Mouse (Mus musculus) midbrain, embryonic 11.5 days (tissue): ENCODE data around the gene Spa17. TPM values are rescaled to one million over a fixed set of nuclear protein-coding genes. Genes with fewer than 3 reads are reported as not detected.

ENCODE experiments used
- ATAC-seq: fragments of 200-750 bp; cut with Nextera tagmentation; 2 replicates; pipeline ENCODE4 v1.8.0; 2017; ENCODE audit warnings: moderate TSS enrichment, moderate library complexity; ENCODE audit not compliant: low FRiP score
- DNase-seq: peaks from one replicate; pipeline ENCODE4 v3.0.0; 2015; ENCODE audit warnings: low spot score; ENCODE audit errors: missing footprints
- H3K27ac ChIP-seq: fragments of 300-500 bp; sonication (generic); 2 replicates; pipeline ENCODE4 v1.5.1; 2014; ENCODE audit warnings: low read depth, low read length
- H3K27me3 ChIP-seq: fragments of 300-500 bp; sonication (generic); 2 replicates; pipeline ENCODE4 v1.6.1; 2014; ENCODE audit warnings: mild to moderate bottlenecking, low read length, moderate library complexity, mixed read lengths; ENCODE audit not compliant: control insufficient read depth, insufficient read depth
- H3K36me3 ChIP-seq: fragments of 300-500 bp; sonication (generic); 2 replicates; pipeline ENCODE4 v1.6.1; 2014; ENCODE audit warnings: mild to moderate bottlenecking, low read length, moderate library complexity, mixed read lengths; ENCODE audit not compliant: control insufficient read depth, insufficient read depth
- H3K4me1 ChIP-seq: fragments of 300-500 bp; sonication (generic); 2 replicates; pipeline ENCODE4 v1.6.1; 2014; ENCODE audit warnings: low read length; ENCODE audit not compliant: control insufficient read depth, insufficient read depth
- H3K4me2 ChIP-seq: fragments of 300-500 bp; sonication (generic); 2 replicates; pipeline ENCODE4 v1.6.1; 2014; ENCODE audit warnings: mild to moderate bottlenecking, moderate library complexity
- H3K4me3 ChIP-seq: fragments of 300-500 bp; sonication (generic); 2 replicates; pipeline ENCODE4 v1.5.1; 2014; ENCODE audit warnings: low read depth, low read length
- H3K9ac ChIP-seq: fragments of 300-500 bp; sonication (generic); 2 replicates; pipeline ENCODE4 v1.6.1; 2014; ENCODE audit warnings: low read length
- H3K9me3 ChIP-seq: fragments of 300-500 bp; sonication (generic); 2 replicates; pipeline ENCODE4 v1.6.1; 2016; ENCODE audit warnings: low read length; ENCODE audit not compliant: control insufficient read depth
- WGBS: fragments of 180-500 bp; shearing (Covaris S2); extraction: QIAGEN DNeasy Blood & Tissue Kit; methylation state at CpG from one replicate; pipeline ENCODE4 v1.1.7; 2014; 5-methylcytosine and 5-hydroxymethylcytosine counted together
- polyA plus RNA-seq: library from polyadenylated mRNA; unstranded; fragments of >200 nt; fragmentation: Nextera tagmentation; extraction: Ambion mirVana; gene quantifications from 2 replicates; pipeline ENCODE4 v1.2.1, GENCODE M21; 2014

Gene Spa17
- polyA plus RNA-seq, 1 experiment from 2014 or later: 13.6 TPM

DNA sequence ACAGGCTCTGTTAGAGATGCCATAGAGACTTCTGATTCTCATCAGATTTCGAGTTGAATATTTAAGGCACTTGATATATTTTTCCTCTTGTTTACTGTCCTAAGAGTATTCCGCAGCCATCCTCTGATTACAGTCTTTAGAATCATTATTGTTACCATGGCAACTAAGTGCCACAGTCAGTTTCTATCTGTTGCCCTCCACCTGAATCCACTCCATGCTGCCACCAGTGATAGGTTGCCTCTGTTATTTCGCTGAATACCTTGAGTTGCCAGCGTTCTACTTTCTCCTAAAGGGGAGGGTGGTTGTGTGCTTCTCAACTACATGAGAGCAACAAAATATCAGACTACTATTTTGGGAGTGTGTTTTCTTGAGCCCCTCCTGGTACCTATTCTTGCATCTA is 26.8 kb downstream of the Spa17 start:
- Histone ChIP-seq H3K9ac (no peak overlapping the region), H3K9me3 (no peaks in the 10 kb centered on the region), H3K4me1 (no peaks in the 10 kb centered on the region), H3K4me2 (no peak overlapping the region), H3K36me3 (no peaks in the 10 kb centered on the region), H3K4me3 (no peak overlapping the region), H3K27me3 (no peaks in the 10 kb centered on the region), H3K27ac (no peak overlapping the region)
- DNase-seq (no peak), ATAC-seq (no peak)
- 86% methylated on average over 4 of the region's 4 CpGs for WGBS

GRCm38 (mm10) chr9:37583594-37583993 is 29.9 kb downstream of the Spa17 start:
- no peaks in the 10 kb centered on the region for H3K9me3 ChIP-seq
- H3K9ac ChIP-seq: no peak overlapping the region
- WGBS: 84% methylated on average over 5 of the region's 5 CpGs
- H3K27me3 ChIP-seq: no peaks in the 10 kb centered on the region
- no peaks in the 10 kb centered on the region for H3K36me3 ChIP-seq
- H3K27ac ChIP-seq: no peak overlapping the region
- H3K4me2 ChIP-seq: no peak overlapping the region
- H3K4me1 ChIP-seq: no peaks in the 10 kb centered on the region
- DNase-seq (no peak), ATAC-seq (no peak)
- H3K4me3 ChIP-seq: no peak overlapping the region

DNA sequence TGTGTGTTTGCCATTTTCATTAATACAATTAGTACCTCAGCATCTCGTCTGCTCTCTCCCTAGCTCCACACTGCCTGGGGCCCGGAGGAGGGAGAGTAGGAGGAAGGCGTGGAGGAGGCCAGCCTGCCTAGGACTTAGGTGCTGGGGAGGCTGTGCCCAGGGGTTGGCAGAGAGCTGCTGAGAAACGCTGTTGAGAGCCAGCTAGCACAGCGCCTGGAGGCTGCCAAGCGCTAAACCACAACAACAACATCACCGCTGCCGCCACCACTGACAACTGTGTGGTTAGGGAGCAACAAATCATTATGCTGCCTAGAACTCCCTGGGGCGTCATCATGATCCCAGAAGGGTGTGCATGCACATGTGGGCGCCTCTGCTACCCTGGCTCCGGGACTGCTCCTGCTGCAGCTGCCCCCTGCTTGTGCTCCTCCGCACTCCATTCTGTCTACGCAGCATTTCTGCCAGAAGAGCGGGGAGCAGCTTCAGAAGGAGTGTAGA is 37.0 kb downstream of the Spa17 start:
- ATAC-seq: no peak
- no peaks in the 10 kb centered on the region for H3K9me3 ChIP-seq
- H3K27ac ChIP-seq: no peak overlapping the region
- H3K4me3 ChIP-seq: no peak overlapping the region
- WGBS: 38% methylated on average over 14 of the region's 14 CpGs
- no peak overlapping the region for H3K9ac ChIP-seq
- H3K27me3 ChIP-seq: no peaks in the 10 kb centered on the region
- DNase-seq: no peak
- no peak overlapping the region for H3K4me2 ChIP-seq
- H3K36me3 ChIP-seq: no peaks in the 10 kb centered on the region
- H3K4me1 ChIP-seq: no peaks in the 10 kb centered on the region

GRCm38 (mm10) chr9:37572204-37572876 is 41.2 kb downstream of the Spa17 start:
- Histone ChIP-seq H3K4me1 (no peaks in the 10 kb centered on the region), H3K9me3 (no peaks in the 10 kb centered on the region), H3K36me3 (no peaks in the 10 kb centered on the region), H3K27me3 (no peaks in the 10 kb centered on the region), H3K4me3 (no peak overlapping the region), H3K27ac (no peak overlapping the region), H3K9ac (no peak overlapping the region), H3K4me2 (no peak overlapping the region)
- ATAC-seq (no peak), DNase-seq (no peak)
- WGBS: 59% methylated on average over 3 of the region's 3 CpGs

DNA sequence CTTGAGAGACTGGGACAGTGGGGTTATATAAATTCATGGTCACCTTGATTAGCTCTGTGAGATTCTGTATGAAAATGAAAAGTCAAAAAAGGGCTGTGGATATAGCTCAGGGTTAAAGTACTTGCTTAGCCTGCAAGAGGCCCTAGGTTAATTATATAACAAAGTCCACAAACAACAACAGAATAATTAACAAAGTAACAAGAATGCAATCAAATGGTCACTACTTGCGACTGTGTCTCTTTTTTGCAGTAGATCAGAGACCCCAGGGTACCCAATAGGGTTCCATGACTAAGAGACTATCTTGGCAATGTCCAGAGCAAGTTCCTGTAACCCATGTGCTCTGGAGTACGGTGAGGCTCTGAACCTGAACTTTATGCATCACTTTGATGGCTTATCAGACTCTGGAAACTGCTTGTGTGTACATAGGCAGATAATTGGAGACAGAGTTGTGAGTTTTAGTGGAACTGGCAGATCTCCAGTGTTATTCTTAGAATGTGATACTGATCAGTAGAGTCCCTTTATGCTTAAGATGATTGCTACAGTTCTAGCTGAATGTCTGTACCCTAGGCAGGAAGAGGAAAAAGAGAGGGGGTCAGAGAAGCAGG is 44.2 kb downstream of the Spa17 start:
- Histone ChIP-seq H3K9ac (no peak overlapping the region), H3K9me3 (no peaks in the 10 kb centered on the region), H3K27me3 (no peaks in the 10 kb centered on the region), H3K4me3 (no peak overlapping the region), H3K4me2 (no peak overlapping the region), H3K4me1 (no peaks in the 10 kb centered on the region), H3K36me3 (no peaks in the 10 kb centered on the region), H3K27ac (no peak overlapping the region)
- WGBS: 84% methylated on average over 2 of the region's 2 CpGs
- no peak for DNase-seq
- no peak for ATAC-seq

DNA sequence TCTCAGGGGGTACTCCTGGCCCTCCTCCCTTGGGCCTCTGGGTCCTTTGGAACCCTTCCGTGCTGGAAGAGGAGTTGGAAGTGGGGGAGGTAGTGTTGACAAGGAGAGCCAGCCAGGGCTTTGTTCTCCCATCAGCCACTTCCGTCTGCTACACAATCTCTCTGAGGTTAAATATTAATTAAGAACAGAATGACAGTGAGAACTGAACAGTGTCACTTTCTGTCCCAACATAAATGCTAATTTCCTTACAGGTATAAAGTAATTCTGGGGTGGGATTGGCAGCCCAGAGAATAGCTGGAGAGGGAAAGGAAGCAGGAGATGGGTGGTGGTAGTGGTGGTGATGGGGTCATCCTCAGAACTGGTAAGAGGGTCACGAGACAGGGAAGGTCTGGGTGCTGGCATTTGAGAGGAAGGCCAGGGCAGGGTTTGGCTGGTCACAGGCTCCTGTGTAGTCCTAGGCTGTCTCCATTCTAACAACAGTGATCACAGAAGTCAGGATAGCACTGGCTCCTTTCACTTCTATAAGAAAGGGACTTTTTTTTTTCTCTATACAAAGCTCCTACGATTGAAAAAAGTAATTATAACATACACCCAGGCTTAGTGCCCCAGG is 44.8 kb downstream of the Spa17 start:
- no peak for ATAC-seq
- Histone ChIP-seq H3K9me3 (no peaks in the 10 kb centered on the region), H3K27me3 (no peaks in the 10 kb centered on the region), H3K4me3 (no peak overlapping the region), H3K9ac (no peak overlapping the region), H3K27ac (no peak overlapping the region), H3K4me1 (no peaks in the 10 kb centered on the region), H3K4me2 (no peak overlapping the region), H3K36me3 (no peaks in the 10 kb centered on the region)
- 55% methylated on average over 4 of the region's 4 CpGs for WGBS
- DNase-seq: no peak

DNA sequence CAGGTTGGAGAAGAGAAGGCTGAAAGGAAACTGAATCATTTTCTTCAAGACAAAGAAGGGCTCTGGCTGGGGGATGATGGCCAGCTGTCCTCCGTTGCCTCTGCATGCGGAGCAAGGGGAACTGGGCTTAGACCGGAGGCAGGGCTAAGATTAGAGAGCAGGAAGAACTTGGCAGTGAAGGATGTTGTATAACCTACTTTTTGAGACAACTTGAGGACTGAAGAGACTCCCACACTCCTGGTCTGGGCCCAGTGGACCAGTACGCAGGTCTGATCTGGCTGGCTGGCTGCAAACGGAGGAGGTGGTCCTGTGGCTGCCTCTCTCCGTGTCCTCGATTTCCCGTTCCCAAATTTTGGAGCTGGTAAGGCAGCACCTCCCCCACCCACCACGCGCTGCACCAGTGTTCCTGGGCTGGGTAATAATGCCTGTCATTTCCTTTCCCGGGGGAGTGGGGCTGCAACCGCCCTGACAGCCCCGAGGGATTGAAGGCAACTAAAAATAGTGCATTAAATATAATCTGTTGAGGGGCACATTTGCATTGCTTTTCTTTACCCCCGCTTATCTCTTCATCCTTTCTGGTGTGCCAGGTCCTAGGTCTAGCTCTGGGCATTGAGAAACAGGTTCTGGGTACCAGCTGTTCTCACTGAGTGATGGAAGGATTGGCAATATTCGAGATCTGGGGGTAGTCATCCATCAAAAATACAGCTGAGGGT is 45.5 kb downstream of the Spa17 start:
- no peak overlapping the region for H3K9ac ChIP-seq
- ATAC-seq: no peak
- H3K4me2 ChIP-seq: no peak overlapping the region

GRCm38 (mm10) chr9:37567454-37567853 is 46.1 kb downstream of the Spa17 start:
- H3K4me1 ChIP-seq: no peaks in the 10 kb centered on the region
- no peak overlapping the region for H3K4me2 ChIP-seq
- DNase-seq: no peak
- H3K36me3 ChIP-seq: no peaks in the 10 kb centered on the region
- no peak for ATAC-seq
- WGBS: 62% methylated on average over 5 of the region's 5 CpGs
- H3K9ac ChIP-seq: no peak overlapping the region
- no peaks in the 10 kb centered on the region for H3K27me3 ChIP-seq
- H3K4me3 ChIP-seq: no peak overlapping the region
- H3K9me3 ChIP-seq: no peaks in the 10 kb centered on the region
- H3K27ac ChIP-seq: no peak overlapping the region

More for the DNA sequence above, 45.5 kb downstream of the Spa17 start:
- H3K9me3 ChIP-seq: no peaks in the 10 kb centered on the region
- no peaks in the 10 kb centered on the region for H3K4me1 ChIP-seq
- no peak overlapping the region for H3K4me3 ChIP-seq
- no peak overlapping the region for H3K27ac ChIP-seq
- H3K36me3 ChIP-seq: no peaks in the 10 kb centered on the region
- WGBS: 51% methylated on average over 15 of the region's 15 CpGs
- no peak for DNase-seq
- H3K27me3 ChIP-seq: no peaks in the 10 kb centered on the region

DNA sequence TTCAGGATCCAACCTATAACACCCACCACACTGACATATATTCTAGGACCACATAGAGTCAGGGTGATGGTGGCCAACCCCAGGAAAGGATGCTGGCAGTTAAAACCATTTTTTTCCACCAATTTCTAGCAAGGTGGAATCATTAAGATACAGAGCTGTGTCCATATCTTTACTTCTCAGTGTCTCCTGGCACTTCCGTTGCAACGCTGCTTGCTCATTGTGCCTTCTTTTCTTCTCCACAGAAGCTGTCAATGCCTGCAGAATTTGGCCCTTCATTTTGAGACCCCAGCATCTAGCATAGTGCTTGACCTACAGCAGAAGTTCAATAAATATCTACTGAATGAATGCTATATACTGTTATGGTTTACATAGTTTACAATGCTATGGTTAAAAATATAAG is 46.5 kb downstream of the Spa17 start:
- no peak for ATAC-seq
- H3K9ac ChIP-seq: no peak overlapping the region
- no peaks in the 10 kb centered on the region for H3K27me3 ChIP-seq
- no peak for DNase-seq
- H3K27ac ChIP-seq: no peak overlapping the region
- H3K4me3 ChIP-seq: no peak overlapping the region
- no peaks in the 10 kb centered on the region for H3K36me3 ChIP-seq
- WGBS: 95% methylated on average over 2 of the region's 2 CpGs
- no peaks in the 10 kb centered on the region for H3K9me3 ChIP-seq
- no peak overlapping the region for H3K4me2 ChIP-seq
- H3K4me1 ChIP-seq: no peaks in the 10 kb centered on the region
